Mouse (Mus musculus) lung, postnatal 10 days (tissue): ENCODE data around the gene Limch1.

Experiments
- DNase-seq: peaks from one replicate; pipeline ENCODE4 v3.0.0; 2021

Limch1 gene

DNA sequence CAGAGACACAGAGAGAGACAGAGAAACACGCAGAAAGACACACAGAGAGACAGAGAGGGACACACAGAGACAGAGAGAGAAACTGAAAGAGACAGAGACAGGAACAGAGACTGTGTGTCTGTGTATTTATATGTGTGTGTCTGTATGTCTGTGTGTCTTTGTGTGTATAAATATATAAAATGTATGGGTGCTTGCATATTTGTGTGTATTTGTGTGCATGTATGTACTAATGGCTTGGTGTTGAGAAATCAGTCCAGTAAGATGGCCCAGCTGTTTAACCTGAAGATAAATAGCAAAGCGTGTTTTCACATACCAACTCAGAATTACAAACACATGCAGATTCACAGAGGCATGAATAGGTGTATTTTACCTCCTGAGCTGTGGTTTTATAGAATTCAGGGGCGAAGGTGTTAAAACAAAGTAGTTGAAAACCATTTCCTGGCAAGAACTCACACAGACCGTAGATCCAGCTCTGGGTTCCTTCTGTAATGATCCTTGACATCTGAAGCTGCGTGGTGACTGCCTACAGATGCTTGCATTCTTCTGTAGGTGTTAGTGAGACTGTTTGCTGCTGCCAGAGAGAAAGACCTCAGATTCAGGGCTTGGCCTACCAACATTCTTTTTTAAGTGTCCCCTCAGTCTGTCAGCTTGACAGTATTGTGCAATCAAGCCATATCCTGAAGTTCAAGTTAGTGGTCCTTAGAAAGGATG, 140.9 kb downstream of the Limch1 start:
- DNase-seq = peak; percentile 67

DNA sequence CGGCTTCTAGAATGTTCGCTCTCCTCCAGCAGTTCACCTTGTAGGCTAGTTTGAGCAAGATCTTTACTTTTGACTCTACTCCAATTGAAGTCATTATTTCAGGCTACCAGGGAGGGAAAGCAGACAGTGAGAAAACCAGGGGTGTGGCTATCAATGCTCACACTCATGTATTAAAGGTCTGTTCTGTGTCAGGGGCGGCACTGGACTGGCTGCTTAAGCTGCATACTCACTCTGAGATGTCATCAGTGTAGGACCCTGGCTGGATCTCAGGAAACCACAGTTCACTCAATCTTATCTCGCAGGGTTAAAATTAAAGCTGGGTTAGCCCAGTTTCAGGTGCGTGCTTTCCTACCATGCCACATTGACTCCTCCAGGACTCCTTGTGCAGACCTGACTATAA, 142.4 kb downstream of the Limch1 start:
- no peak for DNase-seq

DNA sequence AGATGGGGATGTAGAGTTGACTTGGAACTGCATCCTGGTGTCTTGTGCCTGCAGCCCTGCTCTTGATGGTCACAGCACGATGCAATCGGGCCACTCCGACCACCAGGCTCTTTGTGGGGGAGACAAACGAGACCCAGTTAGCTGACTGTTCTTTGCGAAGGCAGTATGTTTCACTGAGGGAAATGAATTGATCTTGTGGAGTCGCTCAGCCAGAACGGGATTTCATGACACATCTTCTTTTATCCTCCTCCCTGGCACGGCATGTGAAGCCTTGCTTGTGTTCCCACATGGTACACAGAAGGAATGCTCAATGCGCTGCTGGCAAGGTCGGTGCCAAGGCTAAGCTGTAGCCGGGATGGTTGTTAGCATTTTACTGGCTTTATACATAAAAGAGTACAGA, 143.7 kb downstream of the Limch1 start:
- DNase-seq = no peak

DNA sequence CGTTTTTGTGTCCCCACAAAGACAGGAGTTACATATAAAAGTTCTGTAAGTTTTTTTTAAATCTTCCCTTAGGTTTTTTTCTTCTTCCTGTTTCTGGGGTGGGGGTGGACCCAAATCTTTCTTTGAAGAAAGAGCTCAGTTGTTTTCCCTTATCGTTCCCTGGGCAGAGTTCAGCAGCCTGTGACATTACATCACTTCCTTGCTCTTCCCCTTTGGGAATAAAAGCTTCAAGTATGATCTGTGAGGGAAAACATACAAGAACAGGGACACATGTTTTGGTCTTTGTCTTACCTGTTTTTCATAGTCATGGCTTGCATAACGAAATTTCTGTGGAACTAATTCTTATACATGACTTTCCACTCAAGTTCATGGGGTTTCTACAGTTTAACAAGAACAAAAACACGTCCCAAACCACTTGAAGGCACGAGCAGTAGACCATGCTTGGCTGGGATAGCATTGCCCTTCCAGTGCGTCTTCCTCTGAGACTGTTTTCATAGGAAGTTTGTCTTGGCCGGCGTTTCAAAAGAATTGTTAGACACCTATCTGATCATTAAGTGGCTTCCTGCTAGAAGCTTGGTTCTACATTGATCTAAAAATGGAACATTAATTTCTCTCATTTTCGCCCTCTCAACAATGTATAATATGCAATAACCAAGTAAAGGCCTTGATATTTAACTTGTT, 150.0 kb downstream of the Limch1 start:
- no peak for DNase-seq

DNA sequence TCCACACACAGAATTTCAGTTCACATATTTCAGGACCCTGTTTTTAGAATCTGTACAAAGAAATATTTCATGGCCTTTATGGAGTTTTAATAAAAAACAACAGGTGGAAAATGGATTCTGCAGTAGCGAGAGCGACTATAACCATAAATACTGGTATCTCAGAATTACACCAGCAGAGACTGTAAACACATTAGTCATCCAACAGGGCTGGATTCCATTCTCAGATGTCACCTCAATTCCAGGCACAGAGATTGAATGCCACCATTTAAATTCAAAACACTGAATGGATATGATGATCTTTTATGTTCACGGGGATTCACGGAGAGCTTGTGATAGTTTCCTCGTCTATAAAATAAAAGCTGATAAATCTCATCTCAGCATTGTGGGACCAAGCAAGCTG, 152.0 kb downstream of the Limch1 start:
- DNase-seq = no peak

DNA sequence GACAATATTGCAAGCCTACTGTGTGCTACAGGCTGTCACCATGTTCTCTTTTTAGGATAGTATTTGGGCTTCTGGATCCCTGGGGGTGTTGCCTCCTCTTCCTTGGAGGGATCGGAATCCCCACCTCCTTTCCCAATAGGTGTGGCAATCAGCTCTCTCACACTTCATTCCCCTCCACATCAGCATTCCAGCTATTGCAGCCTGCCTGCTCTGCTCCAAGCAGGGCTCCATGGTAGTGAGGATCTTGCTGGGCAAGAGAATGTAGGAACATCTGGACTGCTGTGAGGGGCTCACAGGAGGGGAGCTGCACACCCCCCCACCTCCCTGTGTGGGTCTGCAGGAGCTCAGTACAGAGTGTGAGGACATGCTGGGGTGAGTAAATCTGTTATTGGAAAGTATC, 152.6 kb downstream of the Limch1 start:
- DNase-seq = peak; percentile 65

DNA sequence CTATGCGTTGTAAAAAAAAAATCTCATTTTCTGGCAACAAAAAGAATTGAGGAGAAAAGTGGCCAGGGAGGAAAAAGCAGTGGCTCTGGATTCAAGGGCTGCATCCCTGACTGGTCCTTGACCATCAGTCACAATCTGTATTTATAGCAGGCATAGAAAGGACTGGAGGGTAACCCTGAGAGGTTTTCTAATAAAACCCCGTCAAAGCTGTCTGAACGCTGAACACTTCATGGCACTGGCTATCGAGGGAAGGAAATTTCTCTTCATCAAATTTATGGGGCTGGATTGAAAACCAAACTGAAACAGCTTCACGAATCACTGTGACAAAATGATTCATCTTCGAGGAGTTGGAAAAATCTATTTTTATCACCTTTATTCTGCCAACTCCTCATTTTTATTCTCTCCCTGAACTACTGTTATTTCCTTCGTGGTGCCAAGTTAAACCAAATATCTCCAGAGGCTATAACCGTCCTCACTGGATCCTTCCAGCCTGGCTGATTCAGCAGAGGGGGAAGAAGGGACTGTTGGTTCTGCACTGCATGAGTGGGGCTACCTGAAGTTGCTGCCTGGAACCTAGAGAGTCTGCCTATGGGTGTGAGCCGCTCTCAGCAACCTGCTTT, 153.3 kb downstream of the Limch1 start:
- DNase-seq = no peak

DNA sequence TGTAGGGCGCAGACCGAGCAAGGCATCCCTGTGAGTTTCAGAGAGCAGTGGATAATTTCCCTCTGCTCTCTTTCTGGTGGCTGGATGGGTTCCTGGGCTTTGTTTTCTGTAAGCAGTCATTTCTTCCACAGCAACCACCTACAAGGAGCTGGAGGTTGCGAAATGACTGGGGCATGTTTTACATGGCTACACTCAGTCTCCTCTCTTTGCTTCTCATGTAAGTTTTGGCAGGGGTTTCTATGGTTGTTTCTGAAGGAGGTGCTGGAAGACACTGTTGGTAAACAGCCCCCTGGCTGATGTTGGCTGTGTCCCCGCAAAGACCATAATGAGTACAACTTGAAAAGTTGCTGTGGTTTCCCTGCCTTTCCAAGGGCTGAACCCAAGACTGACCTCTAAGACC, 155.5 kb downstream of the Limch1 start:
- peak; percentile 25 for DNase-seq

DNA sequence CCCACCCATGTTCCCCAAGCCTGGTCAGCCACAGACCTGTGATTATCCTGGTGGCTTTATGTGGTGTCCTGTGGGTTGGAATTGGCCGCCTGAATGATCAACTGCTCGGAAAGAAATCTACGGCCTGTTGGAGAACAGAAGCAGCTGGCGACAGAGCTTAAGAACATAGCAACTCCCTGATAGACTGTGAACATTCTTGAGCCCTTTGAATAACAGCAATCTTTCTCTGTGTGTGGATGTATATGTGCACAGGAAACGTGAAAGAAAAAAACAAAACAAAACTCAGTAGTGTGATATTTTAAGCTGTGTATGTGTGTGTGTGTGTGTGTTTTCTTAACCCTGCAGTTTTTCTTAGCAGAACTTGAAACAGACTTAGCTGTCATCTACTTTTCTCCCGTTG, 159.2 kb downstream of the Limch1 start:
- no peak for DNase-seq

DNA sequence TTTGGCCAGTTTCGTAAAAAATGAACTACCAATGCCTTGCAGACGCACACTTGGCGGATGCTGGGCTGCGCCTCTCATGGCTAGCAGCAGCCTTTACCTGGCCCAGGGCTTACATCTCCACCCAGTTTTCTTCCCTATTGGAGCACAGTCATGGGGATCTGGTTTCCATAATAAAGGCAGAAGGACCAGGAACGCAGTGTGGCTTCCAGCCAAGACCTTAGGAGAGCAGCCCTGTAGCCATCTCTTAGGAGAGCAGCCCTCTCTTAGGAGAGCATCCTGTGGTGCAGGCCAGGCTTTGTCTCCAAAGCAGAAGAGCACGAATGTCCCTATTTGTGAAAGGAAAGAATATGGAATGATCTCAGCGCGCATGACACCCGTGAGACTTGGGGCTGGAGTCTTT, 163.3 kb downstream of the Limch1 start:
- no peak for DNase-seq

DNA sequence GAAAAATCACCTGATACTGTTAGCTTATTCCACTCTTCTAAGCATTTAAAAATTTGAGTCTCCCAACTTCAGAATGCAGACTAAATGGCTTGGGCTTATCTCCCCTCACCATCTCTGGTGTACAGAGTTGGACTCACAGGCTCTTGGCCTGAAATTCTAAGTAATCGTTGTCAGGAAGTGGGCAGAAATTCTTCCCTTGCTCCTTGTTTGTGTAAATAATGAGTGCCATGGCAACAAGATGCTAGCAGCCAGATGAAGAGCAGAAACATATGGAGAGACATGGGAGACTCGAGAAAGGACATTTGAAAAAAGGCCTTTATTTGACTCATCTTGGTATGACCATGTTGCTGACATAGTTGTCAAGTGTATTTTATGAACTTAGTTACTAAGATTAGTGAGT, 164.3 kb downstream of the Limch1 start:
- DNase-seq = peak; percentile 46

DNA sequence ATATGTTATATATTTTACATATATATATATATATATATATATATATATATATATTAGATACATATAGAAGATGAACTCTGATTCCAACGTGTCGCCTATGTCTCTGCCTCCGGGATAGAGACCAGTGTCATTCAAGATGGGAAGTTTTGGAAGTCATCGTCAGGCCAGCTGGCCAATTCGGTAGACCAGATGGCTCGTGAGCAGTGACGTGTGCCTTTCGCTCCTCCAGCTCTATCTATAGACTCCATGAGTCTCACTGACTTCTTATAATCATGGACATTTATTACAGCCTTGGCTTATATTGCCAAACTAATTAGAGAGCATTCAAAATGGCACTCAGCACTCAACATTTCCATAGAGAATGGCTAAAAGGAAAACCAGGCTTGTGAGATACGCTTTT, 165.0 kb downstream of the Limch1 start:
- DNase-seq = no peak

DNA sequence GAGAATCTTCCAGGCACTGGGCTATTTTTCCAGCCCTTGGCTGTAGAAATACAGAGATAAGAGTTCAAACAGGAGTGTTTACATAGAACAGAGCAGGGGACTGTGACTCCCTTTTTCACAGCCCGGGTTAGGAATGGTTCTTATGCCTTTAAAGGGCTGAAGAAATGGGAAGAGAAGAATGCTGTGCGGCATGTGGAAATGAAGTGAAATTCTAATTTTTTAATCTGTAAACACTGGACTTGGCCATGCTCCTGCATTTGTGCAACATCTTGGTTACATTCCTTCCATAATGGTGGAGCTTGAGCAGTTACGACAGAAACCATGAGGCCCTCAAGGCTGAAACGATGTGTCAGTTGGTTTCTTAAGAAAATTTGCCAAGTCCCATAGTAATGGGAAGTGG, 165.4 kb downstream of the Limch1 start:
- DNase-seq = peak; percentile 75

DNA sequence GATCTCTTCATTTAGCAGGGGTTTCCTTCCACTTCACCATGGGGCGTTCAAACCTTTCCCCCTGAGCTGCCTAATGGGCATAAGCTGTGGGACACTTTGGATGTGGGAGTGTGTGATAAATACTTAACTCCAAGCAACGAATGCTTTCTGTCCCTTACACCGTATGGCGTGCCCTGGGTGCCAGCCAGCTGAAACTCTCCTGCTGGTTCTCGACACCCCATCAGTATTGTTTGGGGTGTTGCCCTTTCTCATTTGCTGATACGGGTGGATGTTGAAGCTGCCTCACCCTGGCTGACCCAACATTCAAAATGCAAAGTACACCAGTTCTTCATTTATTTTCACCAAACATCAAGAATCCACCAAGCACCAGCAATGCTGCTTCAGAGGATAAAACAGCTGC, 168.2 kb downstream of the Limch1 start:
- DNase-seq = peak; percentile 30

DNA sequence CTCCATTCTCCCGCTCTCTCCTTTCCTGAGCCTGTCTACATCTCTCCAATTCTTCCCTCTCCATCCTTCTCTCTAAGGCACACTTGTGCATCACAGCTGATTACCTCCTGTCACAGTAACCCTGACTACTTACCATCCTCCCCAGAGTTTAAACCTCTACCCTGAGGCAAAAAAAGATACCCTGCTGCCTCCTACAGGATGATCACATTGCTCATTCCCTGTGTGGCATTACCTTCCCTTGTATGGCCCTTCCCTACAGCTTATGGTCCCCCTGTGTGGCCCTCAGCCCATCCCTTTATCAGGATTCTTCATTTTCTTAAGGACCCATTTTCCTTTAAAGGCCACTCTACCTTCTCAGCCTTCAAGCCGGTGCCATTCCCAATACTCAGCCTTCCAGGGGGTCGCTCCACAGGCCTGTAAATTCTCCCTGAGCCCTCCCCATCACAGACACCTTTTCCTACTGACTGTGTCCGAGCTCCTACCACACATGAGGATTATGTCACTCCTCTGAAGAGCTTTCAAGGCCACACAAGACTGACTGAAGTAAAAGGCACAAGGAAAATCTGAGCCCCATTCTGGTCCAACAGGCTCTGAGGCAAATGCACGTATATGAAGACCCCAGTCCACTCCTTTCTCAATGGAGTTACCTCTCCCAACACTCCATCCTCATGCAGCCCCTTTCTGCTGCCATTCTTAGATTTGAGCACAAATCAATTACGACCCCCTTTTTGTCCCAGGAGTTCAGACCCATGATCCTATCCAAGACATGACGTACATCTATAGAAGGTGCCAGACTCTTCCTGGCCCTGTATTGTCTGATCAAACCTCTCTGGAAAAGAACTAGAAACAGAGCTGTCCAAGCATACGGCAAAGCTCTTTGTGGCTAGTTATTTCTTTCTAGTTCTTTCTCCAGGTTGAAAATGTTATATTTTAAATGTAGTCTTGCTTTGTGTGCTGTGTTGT, 172.0 kb downstream of the Limch1 start:
- DNase-seq = no peak

DNA sequence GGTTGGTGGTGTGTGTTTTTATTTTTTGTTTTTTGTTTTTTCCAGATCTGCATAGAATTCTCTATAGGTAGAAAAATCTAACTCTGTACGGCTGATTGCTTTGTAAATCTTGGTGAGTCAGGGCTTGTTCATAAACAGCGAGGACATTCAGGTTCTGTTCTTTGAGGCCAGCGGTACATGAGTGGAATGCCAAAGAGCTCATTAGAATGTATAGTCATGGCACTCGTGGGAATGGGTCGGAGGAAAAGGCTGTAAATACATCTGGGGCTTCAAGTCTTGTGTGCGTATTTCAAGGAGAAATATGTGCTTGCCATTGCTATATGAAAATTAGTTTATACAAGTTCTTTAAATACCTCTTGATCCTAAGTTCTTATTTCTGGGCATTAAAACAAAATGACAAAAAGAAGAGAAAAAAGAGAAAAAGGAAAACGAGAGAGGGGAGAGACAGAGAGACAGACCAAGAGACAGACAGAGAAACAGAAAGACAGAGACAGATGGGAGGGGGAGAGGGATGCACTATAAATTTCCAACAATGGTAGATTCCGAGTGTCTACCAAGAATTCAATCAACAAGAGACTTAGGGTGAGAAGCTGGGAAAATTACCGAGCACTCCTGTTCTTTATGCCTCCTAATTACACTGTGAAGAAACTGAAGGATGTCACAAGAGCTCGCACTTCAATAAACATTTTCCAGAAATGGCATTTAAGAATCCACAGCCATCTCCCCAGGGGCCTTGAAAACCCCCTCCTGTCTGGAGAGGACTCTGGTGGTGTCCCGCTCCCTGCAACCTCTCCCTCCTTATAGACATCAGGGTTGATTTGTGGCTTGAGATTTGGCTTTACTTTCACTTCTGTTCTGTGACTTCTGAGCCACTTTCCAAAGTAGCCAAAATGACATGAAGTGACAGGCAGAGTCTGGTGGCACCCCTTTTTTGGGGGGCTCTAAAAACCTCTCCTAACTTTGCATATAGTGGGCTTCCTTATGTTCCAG, 173.0 kb downstream of the Limch1 start:
- no peak for DNase-seq

DNA sequence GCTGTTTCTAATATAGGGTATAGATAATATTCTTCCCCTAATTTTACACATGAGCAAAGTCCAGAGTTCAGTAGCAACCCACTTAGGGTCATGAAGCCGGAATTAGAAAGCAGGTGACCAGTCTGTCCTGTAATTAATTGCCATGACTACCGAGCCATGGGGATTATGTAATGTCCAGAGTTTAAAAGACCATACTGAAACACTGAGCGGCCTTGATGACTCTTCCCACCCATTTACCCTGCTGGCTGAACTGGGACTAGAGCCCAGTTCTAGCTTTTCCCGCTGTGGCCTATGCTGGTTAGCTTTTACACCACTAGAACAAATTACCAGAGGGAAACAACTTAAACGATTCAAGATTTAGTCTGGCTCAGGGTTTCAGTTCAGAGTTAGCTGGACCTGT, 177.0 kb downstream of the Limch1 start:
- no peak for DNase-seq

DNA sequence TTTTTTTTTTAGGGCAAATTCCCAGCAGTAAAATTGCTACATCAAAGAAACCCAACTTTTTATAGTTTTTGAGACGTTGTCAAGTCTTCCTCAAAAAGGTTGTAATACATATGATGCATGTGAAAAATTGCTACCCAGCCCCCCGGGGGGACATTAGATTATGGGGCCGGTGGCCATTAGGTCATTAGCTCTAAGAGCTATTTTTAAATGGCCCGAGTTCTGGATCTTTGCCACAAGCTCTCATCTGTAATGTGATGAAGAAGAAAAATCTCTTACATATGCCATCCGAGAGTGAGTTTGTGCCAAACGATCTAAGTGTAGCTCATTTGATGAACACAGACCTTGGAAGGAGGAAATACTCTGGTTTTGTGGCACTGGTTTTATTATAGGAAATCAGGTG, 183.7 kb downstream of the Limch1 start:
- no peak for DNase-seq

DNA sequence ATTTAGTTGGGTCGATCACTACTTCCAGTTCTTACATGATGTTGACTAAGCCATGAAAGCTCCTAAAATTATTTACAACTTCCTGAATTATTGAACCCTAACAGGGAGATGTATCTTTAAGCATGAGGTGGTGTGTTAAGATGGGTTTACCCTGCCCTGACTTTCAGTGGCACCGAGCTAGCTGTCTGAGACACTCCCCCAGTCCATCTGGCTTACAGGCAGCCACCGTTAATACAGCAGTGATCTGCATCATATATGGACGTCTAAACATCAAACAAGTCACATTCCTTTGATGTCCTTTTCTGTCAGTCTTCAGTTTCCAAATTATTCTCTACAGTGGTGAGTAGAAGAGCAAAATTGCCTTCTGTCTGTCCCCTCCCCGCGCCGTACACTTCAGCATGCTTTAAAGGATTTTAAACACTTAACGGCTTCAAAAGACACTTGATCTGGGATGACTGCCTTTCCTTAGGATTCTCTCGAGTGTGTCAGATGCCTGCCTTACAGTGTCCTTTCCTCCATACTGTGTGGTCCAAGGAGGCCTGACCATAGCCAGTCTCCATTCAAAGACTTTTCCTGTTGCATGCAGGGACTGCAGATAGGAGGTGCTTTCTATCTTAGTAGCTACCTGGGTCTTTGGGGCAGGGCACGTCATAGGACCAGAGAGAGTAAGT, 187.6 kb downstream of the Limch1 start:
- no peak for DNase-seq

DNA sequence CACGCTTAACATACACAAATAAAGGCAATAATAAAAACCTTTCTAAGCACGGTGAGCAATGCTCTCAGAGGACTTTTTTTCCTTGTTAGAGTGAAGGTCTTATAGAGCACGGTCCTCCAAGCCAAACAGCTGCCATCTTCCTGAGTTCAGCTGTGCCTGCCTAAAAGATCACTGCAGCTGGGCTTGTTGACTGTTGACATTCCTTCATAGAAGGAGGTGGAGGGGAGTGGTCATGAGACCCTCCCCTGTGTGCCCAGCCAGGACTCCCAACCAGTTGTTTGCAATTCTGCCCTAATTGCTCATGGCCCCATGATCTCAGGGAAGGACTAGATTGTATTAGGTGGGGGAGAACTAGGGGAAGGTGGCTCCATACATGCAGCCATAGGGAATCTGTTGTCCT, 189.0 kb downstream of the Limch1 start:
- DNase-seq = no peak

DNA sequence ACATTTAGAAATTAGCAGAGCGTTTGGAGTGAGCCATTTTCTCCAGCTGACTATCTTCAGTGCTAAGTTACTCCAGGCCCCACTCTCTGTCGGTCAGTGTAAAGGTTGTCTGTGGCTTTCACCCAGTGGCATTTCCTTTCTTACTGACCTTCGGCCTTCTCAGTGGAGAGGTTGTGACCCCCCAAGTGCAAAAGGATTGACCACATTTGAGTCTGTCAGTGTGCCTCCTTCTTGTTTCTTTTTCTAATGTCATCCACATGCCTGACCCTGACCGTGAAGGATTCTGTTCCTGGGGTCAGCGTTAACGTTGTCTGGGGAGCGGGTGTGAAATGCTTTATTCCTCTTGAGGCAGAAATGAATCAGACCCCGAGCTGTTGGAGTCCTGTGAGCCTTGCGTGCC, 191.7 kb downstream of the Limch1 start:
- peak; percentile 40 for DNase-seq
